Mouse (Mus musculus) cerebellum, adult 2 months (tissue): ENCODE results near the gene Gm10803.
A peak's percentile ranks its signal among the peaks of the same experiment; 100 is the strongest.

Experiments used
- CTCF ChIP-seq: fragments of 200-500 bp; IDR thresholded peaks from 2 replicates; pipeline ENCODE4 v1.5.1; 2011; ENCODE audit warnings: low read depth, mild to moderate bottlenecking, control low read depth, low read length, moderate library complexity, borderline replicate concordance; ENCODE audit not compliant: insufficient read depth
- POLR2A ChIP-seq: fragments of 200-500 bp; IDR thresholded peaks from 2 replicates; pipeline ENCODE4 v1.6.1; 2011; ENCODE audit warnings: low read length, control low read depth, borderline replicate concordance; ENCODE audit not compliant: insufficient read depth

DNA sequence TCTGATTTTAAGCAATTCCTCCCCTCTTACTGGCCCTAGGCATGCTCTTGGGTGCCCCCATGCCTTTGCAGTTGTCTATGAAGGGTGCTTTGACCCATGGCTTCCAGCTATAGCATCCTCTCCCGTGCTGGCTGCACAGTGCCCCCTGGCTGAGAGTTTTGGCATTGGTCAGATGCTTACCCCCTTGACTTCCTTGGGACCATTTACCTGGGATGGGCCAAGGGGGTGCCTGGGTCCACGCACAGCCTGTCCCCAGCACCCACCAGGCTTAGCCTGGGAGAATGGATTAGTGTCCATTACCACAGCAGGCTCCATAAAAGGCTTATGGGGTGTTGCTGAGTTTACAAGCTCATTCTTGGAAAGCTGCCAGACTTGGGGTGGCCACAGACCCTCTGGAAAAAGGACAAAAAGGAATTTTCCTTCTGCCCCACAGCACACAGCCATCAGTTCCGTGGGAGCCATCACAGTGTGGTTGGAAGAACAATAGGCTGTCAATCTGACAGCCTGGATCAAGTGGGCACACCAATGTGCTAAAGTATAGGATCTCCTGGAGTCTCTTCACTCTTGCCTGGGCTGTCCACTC is 22.9 kb upstream of the Gm10803 start:
- no peak for TF ChIP-seq POLR2A
- TF ChIP-seq CTCF, result peak; percentile 15; the same call in 1 of the 2 replicates
